25 mouse cellular contexts compared by ENCODE assay signal in genomic region chr15:96740091-96740490, GRCm38 (mm10). TPM values are rescaled to one million over a fixed set of nuclear protein-coding genes. Genes with fewer than 3 reads are reported as not detected.
DNase-seq lines count a peak whose midpoint lies in the region; ATAC-seq and TF ChIP-seq lines count a peak whose summit lies in the region.
"Had no signal": no experiment of that assay in that cellular context is flagged by ENCODE, and none has a peak within 500 bp of the region (broad histone marks: within the 10 kb centered on the region; RNA-seq: fewer than 3 reads in every experiment).

No protein-coding gene starts in this region.

- no peaks in the 10 kb centered on the region for H3K27me3 ChIP-seq in midbrain, embryonic 11.5 days (ENCODE audit: control insufficient read depth, insufficient read depth, low read length)
- no peaks in the 10 kb centered on the region for H3K27me3 ChIP-seq in midbrain, embryonic 16.5 days (ENCODE audit: control insufficient read depth, insufficient read depth, low read depth, low read length)
- no peaks in the 10 kb centered on the region for H3K27me3 ChIP-seq in MEL (ENCODE audit: control insufficient read depth in 1 of 2, insufficient read depth in 2 of 2, low read length in 2 of 2)
- H3K27me3 ChIP-seq in limb, embryonic 10.5 days (ENCODE audit: low read depth, poor library complexity, severe bottlenecking): no peaks in the 10 kb centered on the region
- H3K27me3 ChIP-seq: embryonic facial prominence, embryonic 13.5 days; embryonic facial prominence, embryonic 15.5 days; forebrain, embryonic 12.5 days; Patski had no signal

- DNase-seq in midbrain, embryonic 11.5 days (ENCODE audit: low spot score, missing footprints): peak; percentile 65
- DNase-seq in MEL (ENCODE audit: low read depth, low spot score): peak; percentile 85
- no peak for DNase-seq in spleen, postnatal 10 days (ENCODE audit: low spot score in 2 of 2)
- no peak for DNase-seq in limb, embryonic 10.5 days (ENCODE audit: low spot score)
- DNase-seq: adrenal gland, adult 8-10 months; adrenal gland, postnatal 14 days; adrenal gland, postnatal 36 days; cerebellum, adult 11 months; cerebellum, adult 18-20 months; cerebellum, adult 8-10 months; cerebellum, adult 9-11 months; cerebellum, postnatal 14 days; cerebellum, postnatal 36 days; embryo, embryonic 11 days; forebrain, postnatal 0 days had no signal

- H3K4me2 ChIP-seq in midbrain, embryonic 11.5 days: no peak overlapping the region
- H3K4me2 ChIP-seq in midbrain, embryonic 16.5 days (ENCODE audit: low read length): no peak overlapping the region
- H3K4me2 ChIP-seq: embryonic facial prominence, embryonic 13.5 days; embryonic facial prominence, embryonic 15.5 days; forebrain, embryonic 12.5 days had no signal

- H3K79me2 ChIP-seq in MEL (ENCODE audit: control insufficient read depth, insufficient read depth, low read length, poor library complexity): no peaks in the 10 kb centered on the region; the same call in 1 of the 2 replicates

- no peak for TF ChIP-seq POLR2A in MEL (IDR thresholded peaks at IDR 0.05; ENCODE audit: control insufficient read depth in 1 of 2, insufficient read depth in 1 of 2, low read depth in 1 of 2, low read length in 2 of 2, poor library complexity in 1 of 2)

- H3K4me3 ChIP-seq in midbrain, embryonic 11.5 days (ENCODE audit: low read depth, low read length): no peak overlapping the region
- H3K4me3 ChIP-seq in midbrain, embryonic 16.5 days (ENCODE audit: low read depth, low read length): no peak overlapping the region
- no peak overlapping the region for H3K4me3 ChIP-seq in MEL (ENCODE audit: control insufficient read depth in 1 of 2, insufficient read depth in 1 of 2, low read depth in 2 of 2, low read length in 2 of 2)
- H3K4me3 ChIP-seq in limb, embryonic 10.5 days: no peak overlapping the region
- H3K4me3 ChIP-seq: embryonic facial prominence, embryonic 13.5 days; embryonic facial prominence, embryonic 15.5 days; erythroblast, embryonic 14.5 days; forebrain, embryonic 10.5 days; forebrain, embryonic 12.5 days had no signal

- H3K9me3 ChIP-seq in midbrain, embryonic 11.5 days (ENCODE audit: control insufficient read depth, low read length): no peaks in the 10 kb centered on the region
- H3K9me3 ChIP-seq in midbrain, embryonic 16.5 days (replicated peaks; ENCODE audit: control insufficient read depth, low read length, poor library complexity, severe bottlenecking): no peaks in the 10 kb centered on the region
- no peaks in the 10 kb centered on the region for H3K9me3 ChIP-seq in MEL (replicated peaks; ENCODE audit: insufficient read depth, low read length)
- no peaks in the 10 kb centered on the region for H3K9me3 ChIP-seq in limb, embryonic 10.5 days (replicated peaks)
- H3K9me3 ChIP-seq: embryonic facial prominence, embryonic 13.5 days; embryonic facial prominence, embryonic 15.5 days; forebrain, embryonic 10.5 days; forebrain, embryonic 12.5 days had no signal

- peak; percentile 88 to 89 for TF ChIP-seq EP300 in MEL (IDR thresholded peaks at IDR 0.05; ENCODE audit: low read depth in 1 of 2, low read length in 2 of 2)

- no peak for TF ChIP-seq CTCF in MEL (IDR thresholded peaks at IDR 0.05 in 2 of 3, conservative IDR thresholded peaks at IDR 0.05 in 1 of 3; ENCODE audit: control insufficient read depth in 1 of 3, insufficient read depth in 1 of 3, low read depth in 2 of 3, low read length in 3 of 3, poor library complexity in 1 of 3, severe bottlenecking in 1 of 3)

- no peaks in the 10 kb centered on the region for H3K4me1 ChIP-seq in midbrain, embryonic 11.5 days (ENCODE audit: control insufficient read depth, insufficient read depth, low read length)
- H3K4me1 ChIP-seq in midbrain, embryonic 16.5 days (ENCODE audit: control insufficient read depth, insufficient read depth, low read length): no peaks in the 10 kb centered on the region
- H3K4me1 ChIP-seq in MEL (ENCODE audit: control insufficient read depth in 1 of 2, insufficient read depth in 2 of 2, low read length in 2 of 2): peaks cover 43 to 62% of the 10 kb centered on the region in 2 experiments
- H3K4me1 ChIP-seq in limb, embryonic 10.5 days: peaks cover 23% of the 10 kb centered on the region
- H3K4me1 ChIP-seq: embryonic facial prominence, embryonic 15.5 days had no signal

- H3K36me3 ChIP-seq in midbrain, embryonic 11.5 days (ENCODE audit: control insufficient read depth, insufficient read depth, low read length): no peaks in the 10 kb centered on the region
- no peaks in the 10 kb centered on the region for H3K36me3 ChIP-seq in midbrain, embryonic 16.5 days (ENCODE audit: control insufficient read depth, insufficient read depth, low read length)
- peaks cover 0 to 57% of the 10 kb centered on the region in 2 experiments; a peak in 2 of 4 replicates for H3K36me3 ChIP-seq in MEL (ENCODE audit: control insufficient read depth in 1 of 2, insufficient read depth in 2 of 2, low read length in 2 of 2)
- no peaks in the 10 kb centered on the region for H3K36me3 ChIP-seq in limb, embryonic 10.5 days
- H3K36me3 ChIP-seq: embryonic facial prominence, embryonic 13.5 days; embryonic facial prominence, embryonic 15.5 days; forebrain, embryonic 10.5 days; forebrain, embryonic 12.5 days had no signal

- 81% methylated on average over 4 of the region's 4 CpGs for WGBS in midbrain, embryonic 11.5 days
- WGBS in midbrain, embryonic 16.5 days: 85% methylated on average over 4 of the region's 4 CpGs
- 82% methylated on average over 4 of the region's 4 CpGs for WGBS in limb, embryonic 10.5 days

- no peak overlapping the region for H3K27ac ChIP-seq in midbrain, embryonic 11.5 days (ENCODE audit: low read depth, low read length)
- no peak overlapping the region for H3K27ac ChIP-seq in midbrain, embryonic 16.5 days (ENCODE audit: low read length)
- peak overlapping the region; percentile 75 for H3K27ac ChIP-seq in MEL (ENCODE audit: control insufficient read depth, low read depth, low read length)
- no peak overlapping the region for H3K27ac ChIP-seq in limb, embryonic 10.5 days
- H3K27ac ChIP-seq: embryonic facial prominence, embryonic 13.5 days; embryonic facial prominence, embryonic 15.5 days; forebrain, embryonic 10.5 days; forebrain, embryonic 12.5 days had no signal

- no peak for ATAC-seq in midbrain, embryonic 11.5 days (ENCODE audit: low FRiP score)
- ATAC-seq in midbrain, embryonic 16.5 days: no peak
- ATAC-seq in megakaryocyte-erythroid progenitor cell, adult 5-6 weeks (replicated peaks; ENCODE audit: low FRiP score, low TSS enrichment, poor library complexity, severe bottlenecking): peak; percentile 56; the same call in 1 of the 2 replicates
- ATAC-seq: activated CD4-positive, CD25-positive, alpha-beta regulatory T cell, adult 4 months; forebrain, embryonic 14.5 days; forebrain, postnatal 0 days; Patski had no signal

- TF ChIP-seq RAD21 in MEL (IDR thresholded peaks at IDR 0.05; ENCODE audit: low read depth, low read length): no peak; the same call in 1 of the 2 replicates

- no peak overlapping the region for H3K9ac ChIP-seq in midbrain, embryonic 11.5 days (ENCODE audit: low read length)
- H3K9ac ChIP-seq in midbrain, embryonic 16.5 days (ENCODE audit: low read depth, low read length): no peak overlapping the region
- H3K9ac ChIP-seq in MEL (ENCODE audit: control insufficient read depth, low read depth, low read length, poor library complexity, severe bottlenecking): peak overlapping the region; percentile 55
- H3K9ac ChIP-seq: embryonic facial prominence, embryonic 13.5 days; embryonic facial prominence, embryonic 15.5 days; forebrain, embryonic 12.5 days; forebrain, postnatal 0 days had no signal

TF ChIP-seq in MEL, 35 proteins besides CTCF, POLR2A, EP300 and RAD21:
- peak; percentile 94 for TF ChIP-seq TAL1 (IDR thresholded peaks at IDR 0.05; ENCODE audit: low read length)
- TF ChIP-seq MXI1 (IDR thresholded peaks at IDR 0.05; ENCODE audit: low read depth, low read length): 0 out of 2 replicates have a peak, but pooled peaks have one; percentile 40
- TF ChIP-seq TCF12 (IDR thresholded peaks at IDR 0.05; ENCODE audit: low read depth, low read length): peak; percentile 92
- no peak for TF ChIP-seq E2F4 (IDR thresholded peaks at IDR 0.05; ENCODE audit: borderline replicate concordance, low read depth, low read length)
- no peak for TF ChIP-seq MEF2A (IDR thresholded peaks at IDR 0.05; ENCODE audit: extremely low read depth, insufficient replicate concordance, low read depth, low read length, poor library complexity, severe bottlenecking)
- TF ChIP-seq KAT2A (conservative IDR thresholded peaks at IDR 0.05; ENCODE audit: low read depth, low read length): no peak
- no peak for TF ChIP-seq ZC3H11A (IDR thresholded peaks at IDR 0.05; ENCODE audit: low read depth, low read length)
- TF ChIP-seq CHD2 (IDR thresholded peaks at IDR 0.05; ENCODE audit: low read length): no peak
- no peak for TF ChIP-seq GABPA (IDR thresholded peaks at IDR 0.05; ENCODE audit: low read depth, low read length)
- TF ChIP-seq GATA1 (IDR thresholded peaks at IDR 0.05; ENCODE audit: low read depth, low read length): peak; percentile 96
- peak; percentile 97 for TF ChIP-seq RCOR1 (IDR thresholded peaks at IDR 0.05; ENCODE audit: low read depth, low read length)
- TF ChIP-seq ETS1 (IDR thresholded peaks at IDR 0.05; ENCODE audit: low read depth, low read length): peak; percentile 77
- TF ChIP-seq ZMIZ1 (IDR thresholded peaks at IDR 0.05; ENCODE audit: low read depth, low read length): no peak
- 0 out of 2 replicates have a peak, but pooled peaks have one; percentile 37 for TF ChIP-seq BHLHE40 (IDR thresholded peaks at IDR 0.05; ENCODE audit: borderline replicate concordance, low read depth, low read length)
- TF ChIP-seq MYC (IDR thresholded peaks at IDR 0.05; ENCODE audit: low read depth, low read length): peak; percentile 81
- TF ChIP-seq MAFK (IDR thresholded peaks at IDR 0.05; ENCODE audit: borderline replicate concordance, low read depth, low read length): no peak
- TF ChIP-seq MAX (IDR thresholded peaks at IDR 0.05; ENCODE audit: low read length): no peak

RNA-seq across cellular contexts. Expression of gene Slc38a2, which starts 40.6 kb away (rescaled TPM):
- polyA plus RNA-seq in midbrain, embryonic 11.5 days (2014; fragmentation: Nextera tagmentation; extraction: Ambion mirVana): 211 and 237 TPM in 2 replicates
- 111 and 127 TPM in 2 replicates for polyA plus RNA-seq in midbrain, embryonic 16.5 days (2015; fragmentation: Nextera tagmentation; extraction: Ambion mirVana)
- total RNA-seq in MEL (2012; rRNA removed): 80.6 and 150 TPM in 2 replicates
- polyA plus RNA-seq in MEL (2012; ENCODE audit: insufficient read depth in 1 of 2, insufficient read length in 2 of 2, low read depth in 1 of 2, low replicate concordance in 2 of 2, missing spikeins in 1 of 2): 100 to 1,000 TPM; 177 to 590 TPM
- 86.7 and 86.9 TPM in 2 replicates for total RNA-seq in megakaryocyte-erythroid progenitor cell, adult 5-6 weeks (2014; fragmentation: Nextera tagmentation)
- 75.3 and 82.3 TPM in 2 replicates for total RNA-seq in megakaryocyte-erythroid progenitor cell, adult 5-6 weeks (2017)
- polyA plus RNA-seq in limb, embryonic 10.5 days (2016; fragmentation: Nextera tagmentation; extraction: Ambion mirVana): 173 and 198 TPM in 2 replicates

Comparison
In these comparisons a context has a peak if more than half of its experiments do, and no peak if none do; other contexts are left out.
1. DNase-seq: peak in midbrain, embryonic 11.5 days (single experiment) and MEL (single experiment); none in spleen, postnatal 10 days (0 of 2) and limb, embryonic 10.5 days (single experiment).